Mouse (Mus musculus) adrenal gland, postnatal 10 days (tissue): ENCODE measurements around the gene Camkmt. TPM values are rescaled to one million over a fixed set of nuclear protein-coding genes. Genes with fewer than 3 reads are reported as not detected.

Experiments used
- DNase-seq: peaks from one replicate; pipeline ENCODE4 v3.0.0; 2021; ENCODE audit warnings: mixed read lengths
- total RNA-seq, 2 experiments: library from RNA; stranded (reverse); gene quantifications; 2 replicates each; pipeline ENCODE4 v1.2.3; 2021

Camkmt gene
- total RNA-seq, 2 experiments from 2014 or later = 5.7 to 6.8 TPM

- no peak for DNase-seq
Measured at GRCm38 (mm10) chr17:85089621-85090020, 731 bp upstream of the Camkmt start.

- DNase-seq = no peak
Measured at GRCm38 (mm10) chr17:85091762-85092161, 1.4 kb downstream of the Camkmt start.

GRCm38 (mm10) chr17:85096396-85096795, 6.0 kb downstream of the Camkmt start:
- no peak for DNase-seq

- DNase-seq = no peak
Measured at GRCm38 (mm10) chr17:85098677-85099323, 8.4 kb downstream of the Camkmt start.

- no peak for DNase-seq
Measured at GRCm38 (mm10) chr17:85100232-85100631, 9.9 kb downstream of the Camkmt start.

- DNase-seq = no peak
Measured at GRCm38 (mm10) chr17:85101751-85102150, 11.4 kb downstream of the Camkmt start.

- DNase-seq = peak; percentile 24
Measured at GRCm38 (mm10) chr17:85103310-85103709, 13.0 kb downstream of the Camkmt start.

GRCm38 (mm10) chr17:85110640-85111039, 20.3 kb downstream of the Camkmt start:
- DNase-seq = no peak

- DNase-seq = no peak
Measured at GRCm38 (mm10) chr17:85113441-85113840, 23.1 kb downstream of the Camkmt start.

GRCm38 (mm10) chr17:85116643-85117042, 26.3 kb downstream of the Camkmt start:
- DNase-seq = peak; percentile 75

- no peak for DNase-seq
Measured at GRCm38 (mm10) chr17:85138393-85138792, 48.0 kb downstream of the Camkmt start.

- DNase-seq = no peak
Measured at GRCm38 (mm10) chr17:85141621-85142020, 51.3 kb downstream of the Camkmt start.

- DNase-seq = no peak
Measured at GRCm38 (mm10) chr17:85142495-85143111, 52.3 kb downstream of the Camkmt start.

- DNase-seq = no peak
Measured at GRCm38 (mm10) chr17:85144141-85144540, 53.8 kb downstream of the Camkmt start.

GRCm38 (mm10) chr17:85148348-85148747, 58.0 kb downstream of the Camkmt start:
- no peak for DNase-seq

- DNase-seq = no peak
Measured at GRCm38 (mm10) chr17:85149211-85149738, 58.9 kb downstream of the Camkmt start.

GRCm38 (mm10) chr17:85151264-85151663, 60.9 kb downstream of the Camkmt start:
- no peak for DNase-seq

GRCm38 (mm10) chr17:85158202-85158601, 67.8 kb downstream of the Camkmt start:
- DNase-seq = no peak

GRCm38 (mm10) chr17:85159526-85159925, 69.2 kb downstream of the Camkmt start:
- no peak for DNase-seq

- no peak for DNase-seq
Measured at GRCm38 (mm10) chr17:85160786-85161185, 70.4 kb downstream of the Camkmt start.

- DNase-seq = no peak
Measured at GRCm38 (mm10) chr17:85162569-85163271, 72.4 kb downstream of the Camkmt start.

GRCm38 (mm10) chr17:85163272-85163610, 72.9 kb downstream of the Camkmt start:
- DNase-seq = no peak

GRCm38 (mm10) chr17:85168761-85169160, 78.4 kb downstream of the Camkmt start:
- no peak for DNase-seq
